Mouse (Mus musculus) ES-E14 (cell line): Measurements from ENCODE around the gene Gm47995. TPM values are rescaled to one million over a fixed set of nuclear protein-coding genes. Genes with fewer than 3 reads are reported as not detected.
A peak's percentile ranks its signal among the peaks of the same experiment; 100 is the strongest.
"Not testable (repeated sequence)": the region's sequence is repeated elsewhere in the genome, so short reads cannot be mapped to it uniquely, and the experiment has no call there.

Source experiments
- DNase-seq: peaks from one replicate; pipeline ENCODE4 v3.0.0-alpha.2; 2013; ENCODE audit warnings: low read depth, low spot score
- H3K27ac ChIP-seq: 2 replicates; pipeline ENCODE4 v1.5.1; 2012; ENCODE audit warnings: low read depth, mild to moderate bottlenecking, low read length, moderate library complexity, mixed read lengths; ENCODE audit not compliant: poor library complexity, insufficient read depth, severe bottlenecking
- H3K36me3 ChIP-seq: 2 replicates; pipeline ENCODE4 v1.6.1; 2012; ENCODE audit warnings: mild to moderate bottlenecking, low read length, moderate library complexity, mixed read lengths; ENCODE audit not compliant: control insufficient read depth, poor library complexity, insufficient read depth, severe bottlenecking
- H3K4me1 ChIP-seq, 2 experiments: fragments of 150-350 bp in 1 of 2; sonication (generic) in 1 of 2; 2 replicates each; pipeline ENCODE4 v1.6.1; 2012; ENCODE audit warnings: low read length in 2 of 2, mild to moderate bottlenecking in 1 of 2, mixed read lengths in 1 of 2; ENCODE audit not compliant: control insufficient read depth in 2 of 2, insufficient read depth in 2 of 2, poor library complexity in 1 of 2
- H3K4me3 ChIP-seq, 2 experiments: fragments of 150-350 bp in 1 of 2; sonication (generic) in 1 of 2; 2 replicates each; pipeline ENCODE4 v1.5.1; 2012; ENCODE audit warnings: low read length in 2 of 2, low read depth in 1 of 2, mild to moderate bottlenecking in 1 of 2, mixed read lengths in 1 of 2; ENCODE audit not compliant: insufficient read depth in 1 of 2, poor library complexity in 1 of 2, severe bottlenecking in 1 of 2
- H3K9ac ChIP-seq: 2 replicates; pipeline ENCODE4 v1.6.1; 2012; ENCODE audit warnings: low read depth, mild to moderate bottlenecking, low read length, mixed read lengths; ENCODE audit not compliant: poor library complexity, insufficient read depth, severe bottlenecking
- H3K9me3 ChIP-seq: fragments of 150-350 bp; sonication (generic); 2 replicates; pipeline ENCODE4 v1.6.1; 2012; ENCODE audit warnings: low read depth, mild to moderate bottlenecking, low read length; ENCODE audit not compliant: control insufficient read depth, insufficient read depth
- CHD2 ChIP-seq: IDR thresholded peaks from 2 replicates; pipeline ENCODE4 v1.6.1; 2014; ENCODE audit warnings: mild to moderate bottlenecking, low read depth, low read length, inconsistent platforms
- HCFC1 ChIP-seq: IDR thresholded peaks from 2 replicates; pipeline ENCODE4 v1.6.1; 2012; ENCODE audit warnings: low read length, inconsistent platforms, borderline replicate concordance; ENCODE audit not compliant: insufficient read depth
- MAFK ChIP-seq: IDR thresholded peaks from 2 replicates; pipeline ENCODE4 v1.6.1; 2014; ENCODE audit warnings: mild to moderate bottlenecking, low read depth, low read length, inconsistent platforms; ENCODE audit not compliant: insufficient read depth
- ZC3H11A ChIP-seq: IDR thresholded peaks from 2 replicates; pipeline ENCODE4 v1.6.1; 2012; ENCODE audit warnings: low read depth, mild to moderate bottlenecking, inconsistent platforms, low read length, borderline replicate concordance
- ZNF384 ChIP-seq: IDR thresholded peaks from 2 replicates; pipeline ENCODE4 v1.6.1; 2012; ENCODE audit warnings: low read depth, low read length, inconsistent platforms
- in situ Hi-C, 2 experiments: fragments of 600-800 bp; cut with MboI; formaldehyde crosslinking; loops; one replicate each; pipeline ENCODE4 v1.15.1; 2025; ENCODE audit warnings: low sequenced_read_pairs in 2 of 2, inconsistent platforms in 1 of 2; ENCODE audit not compliant: unreplicated experiment in 2 of 2
- total RNA-seq: library from RNA; depleted of rRNA; stranded (reverse); fragments of 300-350 nt; gene quantifications from 2 replicates; pipeline ENCODE4 v1.2.3, GENCODE M21; 2012

The Gm47995 gene
- total RNA-seq, 1 experiment: 1.7 TPM

GRCm38 (mm10) chr1:151177030-151177936, 21.0 kb upstream of the Gm47995 start:
- Histone ChIP-seq H3K27ac (peak overlapping the region; percentile 81), H3K4me1 (peaks cover 0 to 3% of the 10 kb centered on the region in 2 experiments; a peak in 1 of 4 replicates), H3K9ac (peak overlapping the region; percentile 63; the same call in 1 of the 2 replicates), H3K4me3 (peak overlapping the region; percentile 57 to 70), H3K36me3 (no peaks in the 10 kb centered on the region), H3K9me3 (no peaks in the 10 kb centered on the region)
- TF ChIP-seq ZC3H11A (no peak), ZNF384 (no peak), HCFC1 (no peak), CHD2 (no peak), MAFK (no peak)
- in situ Hi-C loops: no loop called here
- DNase-seq: peak; percentile 78

DNA sequence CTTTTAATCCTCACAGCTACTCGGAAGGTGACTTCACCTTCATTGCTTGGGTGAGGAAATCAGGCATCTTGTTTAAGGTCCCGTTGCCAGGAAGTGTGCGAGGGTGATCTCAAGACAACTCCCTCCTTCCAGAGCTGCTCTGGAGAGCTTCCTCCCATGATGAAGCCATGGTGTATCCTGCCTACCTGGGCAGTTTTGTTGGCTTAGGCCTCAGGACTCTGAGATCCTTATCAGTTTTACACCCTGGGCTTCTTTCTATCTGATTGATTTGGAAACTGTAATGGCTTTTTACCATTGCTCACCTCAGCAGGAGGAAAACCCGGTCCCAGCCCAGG, 20.3 kb upstream of the Gm47995 start:
- Histone ChIP-seq H3K9me3 (no peaks in the 10 kb centered on the region), H3K4me3 (peak overlapping the region; percentile 57 to 70), H3K27ac (peak overlapping the region; percentile 81), H3K36me3 (no peaks in the 10 kb centered on the region), H3K9ac (peak overlapping the region; percentile 63; the same call in 1 of the 2 replicates), H3K4me1 (peaks cover 0 to 3% of the 10 kb centered on the region in 2 experiments; a peak in 1 of 4 replicates)
- TF ChIP-seq CHD2: no peak
- TF ChIP-seq MAFK: no peak
- TF ChIP-seq HCFC1: no peak
- no peak for TF ChIP-seq ZC3H11A
- TF ChIP-seq ZNF384: no peak
- DNase-seq: no peak
- in situ Hi-C loops: no loop called here

GRCm38 (mm10) chr1:151178505-151179083, 19.7 kb upstream of the Gm47995 start:
- TF ChIP-seq CHD2 (no peak), HCFC1 (no peak), ZC3H11A (no peak)
- in situ Hi-C loops: no loop called here
- DNase-seq: peak; percentile 40
- H3K4me1 ChIP-seq: peaks cover 0 to 3% of the 10 kb centered on the region in 2 experiments; a peak in 1 of 4 replicates
- no peak overlapping the region for H3K27ac ChIP-seq
- H3K9me3 ChIP-seq: no peaks in the 10 kb centered on the region
- no peaks in the 10 kb centered on the region for H3K36me3 ChIP-seq
- H3K9ac ChIP-seq: no peak overlapping the region
- no peak overlapping the region for H3K4me3 ChIP-seq

- in situ Hi-C loops: no loop called here
- DNase-seq: no peak
- no peak overlapping the region for H3K27ac ChIP-seq
- H3K4me1 ChIP-seq: peaks cover 0 to 3% of the 10 kb centered on the region in 2 experiments; a peak in 1 of 4 replicates
- no peak overlapping the region for H3K9ac ChIP-seq
- no peak overlapping the region for H3K4me3 ChIP-seq
- TF ChIP-seq ZC3H11A (no peak), HCFC1 (no peak), MAFK (no peak), ZNF384 (no peak)
- H3K36me3 ChIP-seq: no peaks in the 10 kb centered on the region
- no peaks in the 10 kb centered on the region for H3K9me3 ChIP-seq
These were observed 18.1 kb upstream of the Gm47995 start for GRCm38 (mm10) chr1:151180167-151180566.

GRCm38 (mm10) chr1:151182266-151182665, 16.0 kb upstream of the Gm47995 start, which contains the start of gene Gm47985:
Gene Gm47985, plus strand, starts transcription at chr1:151182537.
- H3K27ac ChIP-seq, H3K36me3 ChIP-seq, H3K9ac ChIP-seq, in situ Hi-C loops, H3K9me3 ChIP-seq, H3K4me3 ChIP-seq, DNase-seq, H3K4me1 ChIP-seq: not testable (repeated sequence)

- H3K27ac ChIP-seq, H3K9ac ChIP-seq, H3K4me3 ChIP-seq, H3K9me3 ChIP-seq, H3K36me3 ChIP-seq, in situ Hi-C loops, H3K4me1 ChIP-seq, DNase-seq: not testable (repeated sequence)
These were observed 12.1 kb upstream of the Gm47995 start for GRCm38 (mm10) chr1:151186186-151186585.

- H3K27ac ChIP-seq, DNase-seq, H3K36me3 ChIP-seq, H3K4me3 ChIP-seq, H3K9ac ChIP-seq, H3K4me1 ChIP-seq, in situ Hi-C loops, H3K9me3 ChIP-seq: not testable (repeated sequence)
These were observed 11.3 kb upstream of the Gm47995 start for GRCm38 (mm10) chr1:151186879-151187424.
